Mouse (Mus musculus): ENCODE measurements around the gene Schip1.

The Schip1 gene

DNA sequence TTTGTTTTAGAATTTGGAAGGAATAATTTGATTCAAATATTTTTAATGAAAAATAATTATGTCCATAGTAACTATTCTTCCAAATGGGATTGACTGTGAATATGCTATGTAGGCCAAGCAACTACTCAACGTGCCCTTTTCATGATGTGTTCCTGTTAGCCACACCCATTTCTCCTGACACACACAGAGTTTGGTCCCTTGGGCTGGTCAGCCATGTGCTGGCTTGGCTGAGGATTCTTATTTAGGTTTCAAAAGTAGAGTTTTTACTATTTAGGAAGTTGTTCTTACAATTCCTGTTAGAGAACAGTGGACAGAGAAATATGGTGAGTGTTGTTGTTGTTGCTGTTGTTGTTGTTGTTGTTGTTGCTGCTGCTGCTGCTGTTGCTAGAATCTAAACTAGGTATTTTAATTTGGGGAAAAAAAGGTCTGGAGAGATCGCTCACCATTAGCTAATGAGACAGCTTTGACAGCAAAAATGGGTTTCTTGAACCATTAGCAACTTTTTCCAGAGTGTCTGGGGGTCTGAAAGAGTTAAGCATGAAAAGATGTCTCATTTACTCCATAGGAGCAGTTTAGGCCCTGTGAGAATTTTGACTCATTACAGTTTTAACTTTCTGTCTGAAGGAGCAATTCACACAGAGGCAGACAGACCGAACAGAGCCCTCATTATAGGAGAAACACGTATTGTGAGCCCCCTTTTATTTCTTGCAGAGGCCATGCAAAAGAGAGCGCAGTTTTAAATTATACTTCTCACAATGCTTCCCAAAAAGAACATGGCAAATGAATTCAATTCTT, 74.4 kb downstream of the Schip1 start:
- DNase-seq: no peak

DNA sequence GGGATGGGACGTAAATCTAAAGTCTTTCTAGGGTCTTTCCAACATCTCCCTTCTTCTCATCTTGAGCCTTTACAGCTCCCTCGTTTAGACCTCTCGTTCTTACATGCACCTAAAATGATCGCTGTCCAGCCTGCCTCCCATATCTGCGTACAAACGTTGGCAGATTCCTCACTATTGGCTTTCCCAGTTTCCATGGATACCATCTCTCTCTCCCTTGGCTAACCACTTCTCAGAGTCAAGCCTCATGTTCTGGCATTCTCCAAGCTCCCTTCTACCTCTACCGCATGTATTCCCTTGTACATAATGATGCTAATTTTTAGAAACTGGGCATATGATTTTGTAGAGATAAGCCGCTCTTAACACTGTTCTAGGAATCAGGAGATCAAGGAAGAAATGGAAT, 86.1 kb downstream of the Schip1 start:
- no peak for DNase-seq

DNA sequence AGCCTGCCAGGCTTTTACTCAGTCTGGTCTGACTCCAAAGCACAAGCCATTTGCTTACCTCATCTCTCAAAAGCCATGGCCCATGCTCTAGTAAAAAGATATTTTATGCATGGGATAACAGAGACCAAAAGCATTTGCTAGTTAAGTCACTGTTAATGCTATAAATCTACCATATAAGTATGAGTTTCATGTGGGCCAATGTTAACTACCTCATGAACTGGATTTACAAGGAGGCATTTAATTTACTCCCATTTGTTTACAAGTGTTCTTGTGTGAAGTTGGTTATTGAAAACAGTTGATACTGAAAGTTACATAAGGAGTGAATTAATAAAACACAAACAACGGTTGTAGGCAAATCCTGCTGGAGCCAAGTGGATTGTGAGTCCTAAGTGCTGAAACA, 95.6 kb downstream of the Schip1 start:
- DNase-seq: no peak

DNA sequence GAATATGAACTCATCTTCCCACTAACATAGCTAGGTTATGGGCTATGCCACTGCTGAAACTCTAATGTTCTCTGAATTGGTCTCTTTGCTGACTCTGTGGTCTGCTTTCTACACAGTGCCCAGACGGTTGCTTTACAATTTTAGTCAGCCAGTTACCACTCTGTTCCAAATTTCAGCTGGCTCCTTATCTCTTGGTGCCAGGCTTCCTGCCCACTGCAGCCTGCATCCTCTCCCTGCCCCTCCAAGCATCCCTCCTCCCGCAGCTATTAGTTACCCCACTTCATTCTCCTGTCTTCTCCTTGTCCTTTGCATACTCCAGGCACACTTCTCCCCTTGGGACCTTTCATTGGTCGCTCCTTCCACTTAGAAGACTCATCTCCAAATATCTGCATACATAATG, 96.2 kb downstream of the Schip1 start:
- DNase-seq: no peak

DNA sequence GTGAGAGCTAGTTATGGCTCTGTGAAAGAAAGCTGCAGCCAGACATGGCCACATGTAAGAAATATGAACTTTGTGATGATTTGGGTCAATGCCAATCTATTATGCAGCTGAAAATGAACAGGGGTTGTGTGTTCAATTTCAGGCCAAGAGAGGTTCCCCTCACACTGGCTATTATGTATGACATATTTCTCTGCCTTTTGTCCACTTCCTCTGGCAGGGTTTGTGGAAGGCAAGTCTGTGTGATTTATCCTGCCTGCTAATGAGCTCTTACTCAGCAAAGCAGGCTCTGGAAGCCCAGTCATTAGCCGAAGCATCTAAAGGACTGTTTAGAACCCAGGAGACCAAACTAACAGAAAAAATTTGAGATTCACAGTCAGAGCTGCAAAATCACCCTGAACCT, 113.6 kb downstream of the Schip1 start:
- no peak for DNase-seq

GRCm38 (mm10) chr3:68187471-68187870, 122.9 kb downstream of the Schip1 start:
- DNase-seq: peak; percentile 23

- DNase-seq: no peak
Observed at GRCm38 (mm10) chr3:68189100-68189499, 124.5 kb downstream of the Schip1 start.

DNA sequence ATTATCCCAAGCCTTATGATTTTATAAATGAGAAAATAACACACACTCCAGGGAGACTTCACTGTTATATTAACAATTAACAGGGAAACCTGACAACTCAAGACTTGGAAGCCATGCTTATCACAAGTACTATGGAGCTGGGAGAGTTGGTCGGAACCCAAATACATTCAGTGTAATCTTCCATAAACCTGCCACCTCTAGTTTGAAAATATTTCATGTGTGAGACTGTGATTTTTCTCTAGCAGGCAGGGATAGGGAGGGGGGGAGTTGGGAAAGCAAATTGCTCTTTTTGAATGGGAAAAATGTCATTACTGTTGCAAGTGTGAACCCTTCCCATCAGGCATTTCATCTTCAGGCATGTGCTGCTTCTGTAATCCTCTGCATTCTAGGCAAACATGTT, 132.3 kb downstream of the Schip1 start:
- DNase-seq: no peak

DNA sequence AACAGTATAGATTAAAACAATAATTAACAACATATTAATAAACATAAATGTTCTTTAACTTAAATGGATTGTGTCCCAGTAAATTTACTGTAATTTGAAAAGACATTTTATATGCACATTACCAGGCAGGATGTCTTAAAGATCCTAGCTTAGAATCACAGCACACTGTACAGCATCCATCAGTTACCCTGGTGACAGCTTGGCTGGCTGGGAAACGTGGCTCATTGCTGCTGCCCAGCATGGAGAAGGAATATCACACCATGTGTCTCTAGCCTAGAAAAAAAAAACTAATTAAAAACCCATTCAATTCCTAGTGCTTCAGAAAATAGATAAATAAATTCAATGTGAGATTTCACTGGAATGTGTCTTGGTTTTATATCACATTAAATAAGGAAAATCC, 136.6 kb downstream of the Schip1 start:
- DNase-seq: no peak

- no peak for DNase-seq
Observed at GRCm38 (mm10) chr3:68202162-68202902, 137.7 kb downstream of the Schip1 start.

DNA sequence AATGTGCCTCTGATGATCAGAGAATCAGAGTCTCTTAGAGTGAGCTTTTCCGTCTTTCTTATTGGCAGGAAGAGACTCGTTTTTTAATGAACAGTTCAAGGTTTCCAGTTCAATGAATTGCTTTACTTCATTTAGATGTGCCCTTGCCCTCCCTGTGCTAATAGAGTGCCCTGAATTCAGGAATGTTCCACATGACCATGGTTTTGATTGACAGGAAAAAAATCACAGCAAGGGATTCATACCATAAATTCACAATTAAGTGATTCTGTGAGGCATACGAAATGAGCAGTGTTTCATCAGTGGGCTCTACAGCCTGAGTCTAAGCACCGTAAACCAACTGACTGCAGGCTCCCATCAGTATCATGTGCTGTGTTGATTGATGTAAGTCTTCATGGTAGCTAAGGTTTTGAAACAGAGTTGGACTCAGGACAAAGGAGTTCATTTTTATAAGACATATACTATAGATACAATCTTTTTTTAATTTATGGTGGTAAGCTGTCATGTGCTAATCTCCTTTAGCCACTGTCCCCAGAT, 139.4 kb downstream of the Schip1 start:
- no peak for DNase-seq

- DNase-seq: no peak
Observed at GRCm38 (mm10) chr3:68210422-68210821, 145.8 kb downstream of the Schip1 start.

DNA sequence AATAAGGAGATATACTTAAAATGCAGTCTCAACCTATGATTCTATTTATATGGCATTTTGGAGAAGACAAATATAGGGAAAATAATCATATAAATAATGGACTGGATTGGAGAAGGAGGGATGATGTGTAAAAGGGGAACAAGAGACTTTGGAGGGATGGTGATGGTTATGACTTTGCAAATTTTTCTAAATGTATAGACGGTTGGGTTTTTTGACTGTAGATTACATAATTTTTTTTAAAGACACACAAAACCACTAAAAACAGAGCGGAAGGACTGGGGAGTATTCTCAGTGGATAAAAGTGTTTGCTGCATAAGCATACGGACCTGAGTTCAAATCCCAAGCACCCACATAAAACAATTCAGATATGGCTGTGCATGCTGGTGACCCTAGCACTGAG, 156.8 kb downstream of the Schip1 start:
- no peak for DNase-seq

DNA sequence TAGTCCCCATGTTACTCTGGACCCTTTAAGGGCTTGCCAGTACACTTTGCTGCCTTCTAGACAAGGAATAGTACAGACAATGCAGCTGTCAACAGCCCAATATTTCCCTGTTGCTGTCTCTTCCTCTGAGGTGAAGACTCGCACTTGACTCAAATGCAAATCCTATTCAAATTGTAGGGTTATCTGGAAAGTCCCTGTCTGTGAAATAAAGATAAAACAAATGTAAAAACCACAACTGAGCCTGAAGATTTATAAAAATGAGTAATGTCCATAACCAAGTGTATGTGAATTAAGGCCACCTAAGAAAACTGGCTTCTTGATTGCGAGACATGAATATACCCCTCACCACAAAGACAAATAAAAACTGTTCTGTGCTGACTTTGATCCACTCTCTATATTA, 175.3 kb downstream of the Schip1 start:
- DNase-seq: no peak

GRCm38 (mm10) chr3:68243239-68243638, 178.6 kb downstream of the Schip1 start:
- DNase-seq: no peak

DNA sequence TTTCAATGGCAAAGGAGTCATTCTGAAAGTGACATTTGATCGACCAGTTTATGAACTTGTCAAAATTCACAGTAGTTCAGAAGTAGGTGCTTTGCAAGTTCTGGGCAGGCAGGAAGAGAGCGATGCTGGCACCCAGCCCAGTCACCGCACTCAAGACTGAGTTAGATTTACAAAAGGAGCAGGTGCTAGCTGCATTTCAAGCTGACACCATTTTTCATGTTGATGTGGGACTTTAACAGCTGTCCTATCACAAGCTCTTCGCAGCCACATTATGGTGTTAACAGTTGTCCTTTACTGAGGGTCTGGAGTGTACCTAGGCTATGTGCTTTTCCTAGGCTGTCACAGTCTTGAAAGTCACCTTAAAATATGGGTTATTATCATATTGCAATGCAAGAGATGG, 181.6 kb downstream of the Schip1 start:
- DNase-seq: peak; percentile 7

DNA sequence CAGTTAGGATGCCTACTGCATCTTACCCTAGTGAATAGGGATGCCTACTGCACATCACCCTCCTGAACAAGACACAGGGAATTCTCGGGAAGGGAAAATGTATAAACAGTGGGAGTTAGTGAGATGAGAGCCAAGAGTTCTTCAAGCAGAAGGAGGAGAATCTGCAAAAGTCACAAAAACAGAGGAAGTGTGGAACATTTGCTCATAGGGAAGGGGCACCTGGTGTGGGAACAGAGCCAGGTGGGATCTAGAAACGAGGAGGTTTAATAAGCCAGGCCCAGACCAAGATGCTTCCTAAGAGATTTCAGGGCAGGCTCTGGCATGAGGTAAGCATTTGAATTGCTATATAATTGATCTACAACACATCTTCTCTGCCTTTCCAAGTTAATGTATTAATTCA, 186.0 kb downstream of the Schip1 start:
- DNase-seq: no peak

- DNase-seq: no peak
Observed at GRCm38 (mm10) chr3:68252335-68252734, 187.7 kb downstream of the Schip1 start.

DNA sequence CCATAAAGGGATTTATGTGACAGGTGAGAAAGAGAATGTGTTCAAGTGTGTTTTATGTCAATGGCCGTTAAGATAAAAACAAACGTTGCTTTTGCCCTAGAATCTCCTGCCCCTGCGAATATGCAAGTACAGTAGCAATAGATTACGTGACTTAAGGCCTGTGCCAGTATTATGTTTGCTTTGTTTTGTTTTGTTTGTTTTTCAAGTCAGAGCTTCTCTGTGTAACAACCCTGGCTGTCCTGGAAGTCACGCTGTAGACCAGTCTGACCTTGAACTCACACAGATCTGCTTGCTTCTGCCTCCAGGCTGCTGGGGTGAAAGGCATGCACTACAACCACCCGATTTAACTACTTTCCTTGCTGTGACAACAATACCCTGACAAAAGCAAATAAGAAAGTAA, 197.7 kb downstream of the Schip1 start:
- DNase-seq: no peak

DNA sequence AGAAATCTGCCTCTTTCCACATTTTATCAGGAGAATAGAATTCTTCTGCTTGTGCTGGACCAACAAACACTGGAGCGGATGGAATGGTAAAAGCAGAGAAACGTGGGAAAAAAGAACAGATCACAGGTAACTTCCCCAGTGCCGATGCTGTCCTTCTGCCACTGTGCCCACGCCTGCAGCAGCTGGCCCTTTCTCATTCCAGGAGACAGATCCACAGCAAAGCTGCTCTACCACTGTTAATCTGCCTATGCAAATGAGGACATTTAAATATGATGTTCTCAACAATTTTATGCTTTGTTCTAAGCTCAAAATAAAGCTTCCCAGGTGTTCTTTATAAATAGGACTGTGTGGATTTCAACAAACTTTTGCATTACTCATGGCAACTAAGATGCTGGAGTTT, 203.3 kb downstream of the Schip1 start:
- no peak for DNase-seq

GRCm38 (mm10) chr3:68269251-68269650, 204.6 kb downstream of the Schip1 start:
- no peak for DNase-seq

DNA sequence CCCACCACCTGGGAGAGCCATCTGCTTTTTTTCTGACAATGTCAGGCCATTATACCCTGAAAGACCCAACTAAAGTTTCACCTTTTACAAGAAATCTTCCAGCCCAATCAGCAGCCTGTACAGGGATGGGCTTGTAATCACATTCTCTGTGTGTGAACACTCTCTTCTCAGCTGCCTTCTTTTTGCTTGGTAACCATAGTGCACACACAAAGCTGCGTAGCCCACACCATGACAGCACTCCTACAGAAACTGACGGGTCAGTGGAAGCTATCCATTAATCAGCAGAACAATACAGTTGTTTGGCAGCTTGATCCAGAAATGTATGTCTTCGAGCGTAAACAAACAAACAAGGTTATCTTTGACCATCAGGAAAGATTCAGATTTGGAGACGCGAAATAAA, 205.6 kb downstream of the Schip1 start:
- no peak for DNase-seq

DNA sequence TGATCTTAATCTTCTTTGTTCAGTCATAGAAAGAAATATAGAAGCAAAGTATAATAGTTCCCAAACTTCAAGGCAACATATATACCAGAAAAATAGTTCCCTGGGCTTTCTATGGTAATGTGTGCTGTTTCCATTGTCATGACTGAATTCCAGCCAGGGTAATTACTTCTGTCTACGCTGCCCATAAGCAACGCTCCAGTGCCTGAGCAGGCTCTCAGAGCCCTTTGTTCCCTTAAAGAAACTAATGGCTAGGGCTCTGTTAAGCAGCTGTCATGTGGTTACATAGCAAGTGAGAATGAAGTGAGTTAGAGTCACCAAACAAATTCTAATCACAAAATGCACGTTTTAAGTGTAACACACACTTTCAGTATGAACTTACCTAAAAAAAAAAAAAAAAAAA, 206.9 kb downstream of the Schip1 start:
- DNase-seq: no peak

DNA sequence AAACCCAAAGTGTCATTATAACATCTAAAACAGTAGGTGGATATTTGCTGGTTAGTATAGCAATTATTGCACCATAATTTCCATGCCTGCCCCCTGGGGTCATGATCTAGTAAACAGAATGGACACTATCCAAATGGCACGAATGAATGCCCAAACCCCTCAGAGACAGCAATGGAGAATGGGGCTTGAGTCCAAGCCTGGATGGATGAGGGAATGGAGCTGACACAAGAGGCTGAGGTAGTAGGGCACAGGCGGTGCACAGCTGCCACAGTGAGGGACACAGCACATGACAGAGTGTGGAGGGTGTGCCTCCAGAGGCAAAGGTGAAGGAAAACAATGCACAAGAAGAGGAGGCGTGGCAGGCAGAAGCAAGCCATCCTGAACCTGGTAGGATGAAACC, 207.3 kb downstream of the Schip1 start:
- no peak for DNase-seq

Measured in kidney, postnatal 10 days (tissue).